Comparison of ENCODE assay signal across 15 mouse cellular contexts in genomic region chr17:44702506-44703298, GRCm38 (mm10).
DNase-seq lines count a peak whose midpoint lies in the region; TF ChIP-seq lines count a peak whose summit lies in the region.
"Had no signal": no experiment of that assay in that cellular context is flagged by ENCODE, and none has a peak within 500 bp of the region (broad histone marks: within the 10 kb centered on the region; RNA-seq: fewer than 3 reads in every experiment).

No protein-coding gene starts in this region.

- DNase-seq in adrenal gland, postnatal 10 days = peak; percentile 31
- no peak for DNase-seq in adrenal gland, adult 18-20 months (ENCODE audit: low spot score in 2 of 2)
- DNase-seq in CD4-positive helper T cell, adult 2 months (ENCODE audit: low read depth, low spot score) = peak; percentile 71
- DNase-seq in brain, embryonic 14.5 days (ENCODE audit: low read depth) = peak; percentile 13
- DNase-seq in splenic B cell, adult 2 months (ENCODE audit: low read depth, low spot score) = peak; percentile 4
- DNase-seq in right cerebral cortex, postnatal 4 days = no peak
- DNase-seq in retina, postnatal 1 day = no peak
- no peak for DNase-seq in cerebellum, postnatal 14 days
- DNase-seq: kidney, adult 18-20 months; layer of hippocampus, adult 9-11 months; lung, adult 18-20 months; right cerebral cortex, postnatal 14 days had no signal

- no peak for TF ChIP-seq CTCF in brain, embryonic 14.5 days (IDR thresholded peaks at IDR 0.05; ENCODE audit: borderline replicate concordance, extremely low read depth, insufficient read depth, insufficient read length)

- TF ChIP-seq POLR2A in brain, embryonic 14.5 days (IDR thresholded peaks at IDR 0.05; ENCODE audit: borderline replicate concordance, extremely low read depth, insufficient read depth, insufficient read length, poor library complexity, severe bottlenecking) = no peak

- H3K27me3 ChIP-seq in splenic B cell, adult 2 months (ENCODE audit: control insufficient read depth, insufficient read depth, low read length, poor library complexity, severe bottlenecking) = no peaks in the 10 kb centered on the region; the same call in 1 of the 2 replicates
- H3K27me3 ChIP-seq: neural tube, embryonic 13.5 days had no signal

- H3K36me3 ChIP-seq in splenic B cell, adult 2 months (ENCODE audit: control insufficient read depth, insufficient read depth, low read length, poor library complexity, severe bottlenecking) = no peaks in the 10 kb centered on the region
- H3K36me3 ChIP-seq: limb, embryonic 13.5 days; midbrain, embryonic 10.5 days; neural tube, embryonic 13.5 days had no signal

Comparison
In these comparisons a context has a peak if more than half of its experiments do, and no peak if none do; other contexts are left out.
1. DNase-seq: peak in adrenal gland, postnatal 10 days (single experiment), CD4-positive helper T cell, adult 2 months (single experiment), brain, embryonic 14.5 days (single experiment) and splenic B cell, adult 2 months (single experiment); none in adrenal gland, adult 18-20 months (0 of 2), right cerebral cortex, postnatal 4 days (single experiment), retina, postnatal 1 day (single experiment) and cerebellum, postnatal 14 days (0 of 2).